ENCODE assay signal across 32 mouse cellular contexts in the genomic region with DNA sequence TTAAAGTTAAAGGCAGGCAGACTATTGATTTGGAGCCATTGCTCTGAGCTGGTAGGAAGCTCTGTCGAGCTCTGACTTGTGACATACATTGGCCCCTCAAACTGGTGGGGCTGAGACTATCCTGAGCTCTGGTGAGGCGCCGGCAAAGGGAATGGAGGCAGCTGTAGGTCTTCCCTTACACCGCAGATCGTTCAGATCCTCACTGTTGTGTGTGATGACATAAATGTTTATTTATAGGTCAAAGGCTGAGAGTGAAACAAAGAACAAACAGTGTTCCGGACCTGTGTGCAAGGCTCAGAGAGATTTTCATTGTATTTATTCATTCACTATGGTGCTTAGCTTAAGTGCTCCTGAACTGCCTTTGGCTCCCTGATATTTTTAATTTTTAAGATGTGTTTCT. TPM values are rescaled to one million over a fixed set of nuclear protein-coding genes. Genes with fewer than 3 reads are reported as not detected.
A peak's percentile ranks its signal among the peaks of the same experiment; 100 is the strongest.
DNase-seq lines count a peak whose midpoint lies in the region; ATAC-seq and TF ChIP-seq lines count a peak whose summit lies in the region.
"Had no signal": no experiment of that assay in that cellular context is flagged by ENCODE, and none has a peak within 500 bp of the region (broad histone marks: within the 10 kb centered on the region; RNA-seq: fewer than 3 reads in every experiment).

No protein-coding gene starts in this region.

- no peak overlapping the region for H3K4me3 ChIP-seq in forebrain, embryonic 11.5 days (ENCODE audit: low read depth, low read length)
- no peak overlapping the region for H3K4me3 ChIP-seq in forebrain, embryonic 16.5 days (replicated peaks; ENCODE audit: low read length)
- H3K4me3 ChIP-seq in layer of hippocampus, adult 2 months = no peak overlapping the region
- no peak overlapping the region for H3K4me3 ChIP-seq in lung, embryonic 14.5 days (ENCODE audit: low read depth, low read length)
- no peak overlapping the region for H3K4me3 ChIP-seq in liver, embryonic 16.5 days (ENCODE audit: low read depth, low read length)
- H3K4me3 ChIP-seq: erythroblast, embryonic 14.5 days; forebrain, embryonic 12.5 days; heart, embryonic 13.5 days; limb, embryonic 13.5 days; myocyte; neural tube, embryonic 12.5 days had no signal

- DNase-seq in forebrain, embryonic 11.5 days (ENCODE audit: low spot score) = peak; percentile 16
- DNase-seq in layer of hippocampus, adult 2 months (ENCODE audit: low spot score in 2 of 2) = no peak
- no peak for DNase-seq in layer of hippocampus, postnatal 36 days
- peak; percentile 34 for DNase-seq in lung, embryonic 14.5 days
- no peak for DNase-seq in lung, adult 18-20 months
- DNase-seq in right cerebral cortex, postnatal 4 days = no peak
- DNase-seq: adrenal gland, adult 2 months; adrenal gland, postnatal 36 days; cerebellum, adult 18-20 months; cerebellum, postnatal 10 days; gastrocnemius, postnatal 25 days; kidney, adult 9 months; kidney, postnatal 10 days; layer of hippocampus, adult 9-11 months; lung, postnatal 10 days; right cerebral cortex, adult 18-20 months; thymus, adult 18-20 months; thymus, postnatal 36 days had no signal

- WGBS in forebrain, embryonic 11.5 days = 87% methylated on average over 6 of the region's 6 CpGs
- 72% methylated on average over 6 of the region's 6 CpGs for WGBS in forebrain, embryonic 16.5 days
- 29% methylated on average over 6 of the region's 6 CpGs for WGBS in lung, embryonic 14.5 days
- WGBS in liver, embryonic 16.5 days (ENCODE audit: insufficient replicate concordance) = 70% methylated on average over 6 of the region's 6 CpGs

- no peak for TF ChIP-seq CTCF in layer of hippocampus, adult 2 months (conservative IDR thresholded peaks at IDR 0.05)
- no peak for TF ChIP-seq CTCF in lung, embryonic 14.5 days (IDR thresholded peaks at IDR 0.05; ENCODE audit: low read depth)

- no peak overlapping the region for H3K9ac ChIP-seq in forebrain, embryonic 11.5 days (ENCODE audit: low read length)
- H3K9ac ChIP-seq in forebrain, embryonic 16.5 days (replicated peaks; ENCODE audit: low read depth, low read length) = no peak overlapping the region
- H3K9ac ChIP-seq in lung, embryonic 14.5 days = no peak overlapping the region
- H3K9ac ChIP-seq in liver, embryonic 16.5 days (ENCODE audit: low read depth, low read length) = no peak overlapping the region
- H3K9ac ChIP-seq: forebrain, embryonic 12.5 days; heart, embryonic 13.5 days; hindbrain, embryonic 14.5 days; limb, embryonic 13.5 days; neural tube, embryonic 12.5 days had no signal

- no peak overlapping the region for H3K27ac ChIP-seq in forebrain, embryonic 11.5 days (ENCODE audit: low read depth, low read length)
- no peak overlapping the region for H3K27ac ChIP-seq in forebrain, embryonic 16.5 days (ENCODE audit: low read length)
- H3K27ac ChIP-seq in layer of hippocampus, adult 2 months = peak overlapping the region; percentile 59; the same call in 1 of the 2 replicates
- no peak overlapping the region for H3K27ac ChIP-seq in lung, embryonic 14.5 days (ENCODE audit: low read depth)
- no peak overlapping the region for H3K27ac ChIP-seq in liver, embryonic 16.5 days (ENCODE audit: low read length)
- H3K27ac ChIP-seq: forebrain, embryonic 12.5 days; heart, embryonic 13.5 days; hindbrain, embryonic 14.5 days; limb, embryonic 13.5 days; neural tube, embryonic 12.5 days; stomach, postnatal 0 days had no signal

- no peak for ATAC-seq in forebrain, embryonic 11.5 days (replicated peaks; ENCODE audit: low FRiP score)
- ATAC-seq in forebrain, embryonic 16.5 days = no peak
- peak; percentile 46; the same call in 1 of the 2 replicates for ATAC-seq in lung, embryonic 14.5 days (ENCODE audit: insufficient read depth)
- ATAC-seq in liver, embryonic 16.5 days (ENCODE audit: low read depth) = peak; percentile 71
- ATAC-seq: activated CD4-positive, CD25-positive, alpha-beta regulatory T cell, adult 4 months; intestine, postnatal 0 days had no signal

- H3K9me3 ChIP-seq in forebrain, embryonic 11.5 days (ENCODE audit: control insufficient read depth, low read length) = no peaks in the 10 kb centered on the region
- H3K9me3 ChIP-seq in forebrain, embryonic 16.5 days (ENCODE audit: control insufficient read depth, low read length) = no peaks in the 10 kb centered on the region
- no peaks in the 10 kb centered on the region for H3K9me3 ChIP-seq in lung, embryonic 14.5 days (ENCODE audit: low read depth, low read length)
- H3K9me3 ChIP-seq in liver, embryonic 16.5 days (replicated peaks; ENCODE audit: control insufficient read depth, low read length) = no peaks in the 10 kb centered on the region
- H3K9me3 ChIP-seq: forebrain, embryonic 12.5 days; heart, embryonic 13.5 days; limb, embryonic 13.5 days; neural tube, embryonic 12.5 days had no signal

- peaks cover 9% of the 10 kb centered on the region for H3K36me3 ChIP-seq in forebrain, embryonic 11.5 days (ENCODE audit: control insufficient read depth, insufficient read depth, low read length)
- peaks cover 18% of the 10 kb centered on the region for H3K36me3 ChIP-seq in forebrain, embryonic 16.5 days (ENCODE audit: control insufficient read depth, insufficient read depth)
- peaks cover 79% of the 10 kb centered on the region for H3K36me3 ChIP-seq in lung, embryonic 14.5 days (ENCODE audit: insufficient read depth)
- peaks cover 37% of the 10 kb centered on the region for H3K36me3 ChIP-seq in liver, embryonic 16.5 days (ENCODE audit: control insufficient read depth, insufficient read depth)

- no peak overlapping the region for H3K4me2 ChIP-seq in forebrain, embryonic 11.5 days (ENCODE audit: low read depth, low read length, severe bottlenecking)
- no peak overlapping the region for H3K4me2 ChIP-seq in forebrain, embryonic 16.5 days (ENCODE audit: low read length)
- H3K4me2 ChIP-seq in lung, embryonic 14.5 days = no peak overlapping the region
- H3K4me2 ChIP-seq in liver, embryonic 16.5 days (ENCODE audit: low read depth, low read length) = no peak overlapping the region
- H3K4me2 ChIP-seq: forebrain, embryonic 12.5 days; heart, embryonic 13.5 days; hindbrain, embryonic 14.5 days; limb, embryonic 13.5 days; midbrain, embryonic 11.5 days; neural tube, embryonic 12.5 days had no signal

- no peaks in the 10 kb centered on the region for H3K4me1 ChIP-seq in forebrain, embryonic 11.5 days (replicated peaks; ENCODE audit: control insufficient read depth, insufficient read depth, low read length)
- H3K4me1 ChIP-seq in forebrain, embryonic 16.5 days (replicated peaks; ENCODE audit: control insufficient read depth, insufficient read depth, low read length) = peaks cover 5% of the 10 kb centered on the region
- no peaks in the 10 kb centered on the region for H3K4me1 ChIP-seq in lung, embryonic 14.5 days (ENCODE audit: insufficient read depth)
- no peaks in the 10 kb centered on the region for H3K4me1 ChIP-seq in liver, embryonic 16.5 days (ENCODE audit: control insufficient read depth, low read depth, low read length)
- H3K4me1 ChIP-seq: forebrain, embryonic 12.5 days; limb, embryonic 13.5 days; neural tube, embryonic 12.5 days had no signal

- no peaks in the 10 kb centered on the region for H3K27me3 ChIP-seq in forebrain, embryonic 11.5 days (ENCODE audit: control insufficient read depth, insufficient read depth, low read length)
- H3K27me3 ChIP-seq in forebrain, embryonic 16.5 days (replicated peaks; ENCODE audit: control insufficient read depth, insufficient read depth, low read length) = no peaks in the 10 kb centered on the region
- no peaks in the 10 kb centered on the region for H3K27me3 ChIP-seq in lung, embryonic 14.5 days (ENCODE audit: insufficient read depth, low read length)
- H3K27me3 ChIP-seq in liver, embryonic 16.5 days (ENCODE audit: control insufficient read depth, insufficient read depth, low read depth, low read length) = no peaks in the 10 kb centered on the region
- H3K27me3 ChIP-seq: CH12.LX; forebrain, embryonic 12.5 days; heart, embryonic 13.5 days; limb, embryonic 13.5 days; neural tube, embryonic 12.5 days had no signal

RNA-seq across cellular contexts. Expression of gene Papola, which starts 50.4 kb away (rescaled TPM):
- 222 and 256 TPM in 2 replicates for polyA plus RNA-seq in forebrain, embryonic 11.5 days (2014; fragmentation: Nextera tagmentation; extraction: Ambion mirVana)
- 196 and 230 TPM in 2 replicates for polyA plus RNA-seq in forebrain, embryonic 16.5 days (2015; fragmentation: Nextera tagmentation; extraction: Ambion mirVana)
- 100 to 1,000 TPM; 156 to 163 TPM for total RNA-seq in layer of hippocampus, adult 2 months (2021)
- 100 to 1,000 TPM; 155 to 173 TPM for total RNA-seq in layer of hippocampus, postnatal 36 days (2021)
- 181 and 185 TPM in 2 replicates for polyA plus RNA-seq in lung, embryonic 14.5 days (2014; fragmentation: Nextera tagmentation; extraction: Ambion mirVana)
- 81.6 and 88.3 TPM in 2 replicates for polyA plus RNA-seq in liver, embryonic 16.5 days (2015; fragmentation: Nextera tagmentation; extraction: Ambion mirVana)

Comparison
In these comparisons a context has a peak if more than half of its experiments do, and no peak if none do; other contexts are left out.
1. DNase-seq: peak in forebrain, embryonic 11.5 days (single experiment) and lung, embryonic 14.5 days (single experiment); none in layer of hippocampus, adult 2 months (0 of 2), layer of hippocampus, postnatal 36 days (0 of 2), lung, adult 18-20 months (0 of 2) and right cerebral cortex, postnatal 4 days (single experiment).
2. ATAC-seq: peak in lung, embryonic 14.5 days (single experiment) and liver, embryonic 16.5 days (single experiment); none in forebrain, embryonic 11.5 days (single experiment) and forebrain, embryonic 16.5 days (single experiment).